Mouse (Mus musculus) forebrain, embryonic 14.5 days (tissue): ENCODE data around the gene Nos3. TPM values are rescaled to one million over a fixed set of nuclear protein-coding genes. Genes with fewer than 3 reads are reported as not detected.
A peak's percentile ranks its signal among the peaks of the same experiment; 100 is the strongest.

Experiments
- ATAC-seq: fragments of 200-750 bp; cut with Nextera tagmentation; 2 replicates; pipeline ENCODE4 v1.8.0; 2017; ENCODE audit warnings: mild to moderate bottlenecking, moderate library complexity
- DNase-seq: peaks from one replicate; pipeline ENCODE4 v3.0.0-alpha.2; 2015; ENCODE audit warnings: low spot score
- H3K27ac ChIP-seq: fragments of 300-500 bp; sonication (generic); 2 replicates; pipeline ENCODE4 v1.5.1; 2014; ENCODE audit warnings: low read depth, mild to moderate bottlenecking, control low read depth, low read length, moderate library complexity
- H3K27me3 ChIP-seq: fragments of 300-500 bp; sonication (generic); replicated peaks from 2 replicates; pipeline ENCODE4 v1.6.1; 2014; ENCODE audit warnings: low read length, control low read depth, mixed read lengths; ENCODE audit not compliant: control insufficient read depth, insufficient read depth
- H3K36me3 ChIP-seq: fragments of 300-500 bp; sonication (generic); 2 replicates; pipeline ENCODE4 v1.6.1; 2014; ENCODE audit warnings: low read length, control low read depth; ENCODE audit not compliant: control insufficient read depth, insufficient read depth
- H3K4me1 ChIP-seq: fragments of 300-500 bp; sonication (generic); 2 replicates; pipeline ENCODE4 v1.6.1; 2014; ENCODE audit warnings: antibody characterized with exemption, low read length, control low read depth; ENCODE audit not compliant: control insufficient read depth, insufficient read depth
- H3K4me2 ChIP-seq: fragments of 300-500 bp; sonication (generic); 2 replicates; pipeline ENCODE4 v1.6.1; 2014; ENCODE audit warnings: mild to moderate bottlenecking, control low read depth, low read length
- H3K4me3 ChIP-seq: fragments of 300-500 bp; sonication (generic); 2 replicates; pipeline ENCODE4 v1.5.1; 2014; ENCODE audit warnings: low read depth, low read length, control low read depth
- H3K9ac ChIP-seq: fragments of 300-500 bp; sonication (generic); 2 replicates; pipeline ENCODE4 v1.6.1; 2014; ENCODE audit warnings: mild to moderate bottlenecking, low read length, control low read depth, moderate library complexity
- H3K9me3 ChIP-seq: fragments of 300-500 bp; sonication (generic); replicated peaks from 2 replicates; pipeline ENCODE4 v1.6.1; 2016; ENCODE audit warnings: low read length, control low read depth, mixed read lengths; ENCODE audit not compliant: control insufficient read depth
- WGBS: fragments of 180-500 bp; shearing (Covaris S2); extraction: QIAGEN DNeasy Blood & Tissue Kit; methylation state at CpG from one replicate; pipeline ENCODE4 v1.1.7; 2014; 5-methylcytosine and 5-hydroxymethylcytosine counted together
- polyA plus RNA-seq: library from polyadenylated mRNA; unstranded; fragments of >200 nt; fragmentation: Nextera tagmentation; extraction: Ambion mirVana; gene quantifications from 2 replicates; pipeline ENCODE4 v1.2.1, GENCODE M21; 2014

Gene Nos3
- polyA plus RNA-seq, 1 experiment from 2014 or later, result 4.6 TPM

DNA sequence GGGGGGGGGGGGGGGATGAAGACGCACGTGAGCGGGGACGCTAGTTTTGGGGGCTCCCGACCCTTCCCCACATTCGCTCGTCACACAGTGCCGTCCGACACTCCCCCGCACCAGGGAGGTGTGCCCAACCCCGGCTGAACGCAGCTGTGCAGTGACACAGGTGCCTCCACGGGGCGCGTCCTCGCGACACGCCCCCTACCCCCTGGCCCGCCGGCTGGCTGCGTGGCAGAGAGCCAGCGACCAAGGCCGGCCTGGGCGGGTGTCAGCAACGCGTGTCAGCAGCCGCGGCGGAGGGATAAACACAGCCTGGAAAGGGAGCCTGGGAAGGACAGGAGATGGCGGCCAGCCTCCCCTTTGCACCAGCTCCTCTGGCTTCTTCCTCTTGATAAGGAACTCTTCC, 16.1 kb upstream of the Nos3 start:
- DNase-seq, result peak; percentile 37

DNA sequence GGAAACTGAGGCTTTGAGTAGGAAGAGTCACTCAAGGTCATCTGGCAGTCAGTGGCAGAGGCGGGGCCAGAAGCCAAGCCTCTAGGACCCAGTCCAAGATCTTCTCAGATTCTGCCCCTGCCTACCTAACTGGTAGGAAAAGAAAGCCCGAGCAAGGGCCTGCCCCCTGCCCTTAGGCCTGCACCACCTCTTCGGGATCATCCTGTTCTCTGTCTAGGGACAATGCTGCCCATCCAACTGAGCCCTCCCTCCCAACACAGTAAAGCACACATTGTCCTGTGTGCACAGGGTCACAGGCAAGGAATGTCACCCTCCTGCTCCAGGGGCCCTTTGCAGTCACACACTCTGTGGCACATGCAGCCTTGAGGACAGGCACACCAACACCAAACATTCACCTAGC, 14.5 kb upstream of the Nos3 start:
- no peak for ATAC-seq
- Histone ChIP-seq H3K9ac (peak overlapping the region; percentile 83; the same call in 1 of the 2 replicates), H3K4me2 (peak overlapping the region; percentile 96), H3K4me1 (peaks cover 37% of the 10 kb centered on the region), H3K27ac (no peak overlapping the region), H3K36me3 (no peaks in the 10 kb centered on the region), H3K9me3 (no peaks in the 10 kb centered on the region), H3K4me3 (peak overlapping the region; percentile 67), H3K27me3 (peaks cover 5% of the 10 kb centered on the region; the same call in 1 of the 2 replicates)
- WGBS, result 51% methylated on average over 3 of the region's 3 CpGs
- DNase-seq, result no peak

More for the DNA sequence above, 16.1 kb upstream of the Nos3 start:
- no peak for ATAC-seq
- no peaks in the 10 kb centered on the region for H3K9me3 ChIP-seq
- peaks cover 52% of the 10 kb centered on the region for H3K4me1 ChIP-seq
- peaks cover 5% of the 10 kb centered on the region; the same call in 1 of the 2 replicates for H3K27me3 ChIP-seq
- H3K36me3 ChIP-seq, result no peaks in the 10 kb centered on the region
- peak overlapping the region; percentile 59 for H3K9ac ChIP-seq
- peak overlapping the region; percentile 48 for H3K4me3 ChIP-seq
- H3K4me2 ChIP-seq, result peak overlapping the region; percentile 100
- WGBS, result 0% methylated on average over 21 of the region's 30 CpGs
- H3K27ac ChIP-seq, result peak overlapping the region; percentile 10; the same call in 1 of the 2 replicates

DNA sequence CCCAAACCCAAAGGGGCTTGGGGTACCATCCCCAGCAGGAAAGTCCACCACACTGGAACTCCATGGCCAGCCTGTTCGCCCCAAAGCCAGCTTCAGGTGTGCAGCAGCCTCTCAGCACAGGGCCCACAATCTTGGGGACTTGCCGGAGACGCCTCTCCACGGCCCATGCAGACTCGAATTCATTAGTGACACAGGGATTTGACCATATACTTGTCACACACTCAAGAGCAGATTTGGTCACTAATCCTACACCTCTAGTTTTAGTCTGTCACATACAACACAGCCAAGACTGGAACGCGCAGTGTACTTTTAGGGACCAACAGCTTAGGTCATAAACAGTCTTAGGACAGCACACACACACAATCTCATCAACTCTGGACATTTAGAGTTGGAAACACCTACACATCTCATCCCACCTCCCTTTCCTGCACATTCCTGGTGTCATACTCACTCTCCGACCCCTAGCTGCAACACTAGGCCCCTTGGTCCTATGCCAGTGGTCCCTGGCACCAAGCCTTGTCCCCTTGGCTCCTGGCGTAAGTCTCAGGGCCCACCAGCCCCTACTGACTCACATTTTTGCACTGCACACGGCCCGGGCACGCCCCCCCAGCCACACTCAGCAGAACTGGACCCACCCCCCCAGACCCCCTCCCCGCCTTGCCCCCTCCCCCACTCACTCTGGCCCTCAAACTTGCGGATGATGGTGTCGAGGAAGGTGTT, 13.9 kb upstream of the Nos3 start:
- ATAC-seq (no peak), DNase-seq (peak; percentile 20)
- H3K9ac ChIP-seq, result peak overlapping the region; percentile 83
- H3K4me1 ChIP-seq, result peaks cover 35% of the 10 kb centered on the region
- H3K27ac ChIP-seq, result peak overlapping the region; percentile 90; the same call in 1 of the 2 replicates
- H3K27me3 ChIP-seq, result peaks cover 5% of the 10 kb centered on the region; the same call in 1 of the 2 replicates
- H3K9me3 ChIP-seq, result no peaks in the 10 kb centered on the region
- peak overlapping the region; percentile 67 for H3K4me3 ChIP-seq
- peak overlapping the region; percentile 96 for H3K4me2 ChIP-seq
- H3K36me3 ChIP-seq, result no peaks in the 10 kb centered on the region
- WGBS, result 30% methylated on average over 15 of the region's 15 CpGs

DNA sequence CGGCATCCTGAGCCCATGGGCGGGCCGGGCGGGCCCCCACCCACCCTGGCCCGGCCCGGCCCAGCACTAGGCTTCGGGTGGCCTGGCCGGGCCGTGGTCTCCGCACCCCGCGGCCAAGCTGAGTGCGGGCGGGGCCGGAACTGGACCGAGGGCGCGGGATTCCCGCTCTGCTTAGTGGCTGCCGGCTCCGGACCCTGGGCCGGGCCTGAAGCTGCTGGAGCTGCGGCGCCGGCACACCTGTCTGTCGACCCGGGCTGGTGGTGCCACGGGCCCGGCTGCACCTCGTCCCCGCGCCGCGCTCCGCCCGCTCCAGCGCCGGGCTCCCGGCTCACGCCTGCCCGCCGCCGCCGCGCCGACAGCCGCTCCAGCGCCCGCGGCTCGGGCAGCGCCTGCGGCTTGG, 13.3 kb upstream of the Nos3 start, which contains the start of gene Kcnh2:
Kcnh2 (minus strand) TSS at position 327 of the 400 bp plus-strand sequence.
- Histone ChIP-seq H3K27ac (peak within 1 kb of the TSS; percentile 90), H3K4me3 (peak within 1 kb of the TSS; percentile 67), H3K4me2 (peak within 1 kb of the TSS; percentile 96), H3K9ac (peak within 1 kb of the TSS; percentile 83), H3K4me1 (peaks cover 35% of the 10 kb centered on the region), H3K27me3 (peaks cover 5% of the 10 kb centered on the region; the same call in 1 of the 2 replicates), H3K9me3 (no peaks in the 10 kb centered on the region), H3K36me3 (no peaks in the 10 kb centered on the region)
- ATAC-seq (peak; percentile 53; the same call in 1 of the 2 replicates), DNase-seq (no peak)
- WGBS, result 0% methylated on average over 27 of the region's 53 CpGs

DNA sequence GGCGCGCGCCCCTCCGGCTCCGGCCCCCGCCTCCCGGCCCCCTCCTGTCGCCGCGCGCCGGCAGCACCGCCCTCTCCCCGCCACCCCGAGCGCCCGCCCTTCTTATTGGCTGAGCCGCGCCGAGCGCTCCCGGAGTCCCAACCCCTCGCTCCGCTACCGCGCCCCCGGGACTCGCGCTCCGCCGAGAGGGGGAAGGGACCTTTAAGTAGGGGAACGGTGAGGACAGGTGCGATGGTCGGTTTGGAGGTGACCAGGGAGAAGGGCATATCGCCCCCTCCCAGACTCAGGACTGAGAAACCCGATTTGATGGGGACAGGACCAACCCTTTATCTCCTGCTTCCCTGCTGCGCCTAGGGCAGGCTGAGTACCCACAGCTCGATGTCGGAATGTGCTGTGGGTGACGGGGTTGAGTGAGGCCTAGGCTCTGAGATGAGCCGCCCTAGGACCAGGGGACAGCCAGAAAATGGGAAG, 12.9 kb upstream of the Nos3 start:
- Histone ChIP-seq H3K27me3 (peaks cover 5% of the 10 kb centered on the region; the same call in 1 of the 2 replicates), H3K9ac (peak overlapping the region; percentile 83), H3K4me3 (peak overlapping the region; percentile 67), H3K4me1 (peaks cover 35% of the 10 kb centered on the region), H3K9me3 (no peaks in the 10 kb centered on the region), H3K36me3 (no peaks in the 10 kb centered on the region), H3K27ac (peak overlapping the region; percentile 90), H3K4me2 (peak overlapping the region; percentile 96)
- peak; percentile 94 for DNase-seq
- ATAC-seq, result peak; percentile 91
- under 1% methylated on average over 32 of the region's 41 CpGs for WGBS

DNA sequence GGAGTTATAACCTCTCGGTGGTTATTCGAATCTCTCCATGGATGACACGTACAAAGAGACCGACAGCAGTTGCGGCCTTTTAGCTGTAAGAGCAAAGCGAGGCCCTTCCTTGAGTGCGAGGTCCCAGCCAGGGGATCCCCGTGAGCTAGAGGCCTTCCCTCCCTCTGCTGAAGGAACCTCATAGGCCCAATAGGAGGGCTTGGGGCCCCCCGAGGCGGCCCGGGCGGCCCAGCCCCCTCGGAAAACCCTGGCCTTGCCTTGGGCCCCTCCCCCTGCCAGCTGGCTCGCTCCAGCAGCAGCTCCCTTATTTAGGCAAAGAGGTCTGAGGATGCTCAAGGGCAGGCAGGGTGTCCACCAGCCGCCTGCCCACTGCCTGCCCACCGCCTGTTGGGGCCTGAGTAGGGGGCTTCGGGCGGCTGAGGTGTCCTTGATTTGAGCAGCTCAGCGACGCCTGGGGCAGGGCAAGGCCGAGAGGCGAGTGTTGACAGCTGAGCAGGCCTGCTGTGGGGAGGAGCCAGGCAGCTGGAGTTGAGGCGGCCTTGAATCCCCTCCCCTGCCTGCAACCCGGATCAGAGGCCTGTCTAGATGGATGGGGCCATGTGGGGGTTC, 12.3 kb upstream of the Nos3 start:
- H3K27me3 ChIP-seq, result peaks cover 5% of the 10 kb centered on the region; the same call in 1 of the 2 replicates
- peak overlapping the region; percentile 67 for H3K4me3 ChIP-seq
- peaks cover 35% of the 10 kb centered on the region for H3K4me1 ChIP-seq
- no peaks in the 10 kb centered on the region for H3K36me3 ChIP-seq
- peak overlapping the region; percentile 96 for H3K4me2 ChIP-seq
- no peaks in the 10 kb centered on the region for H3K9me3 ChIP-seq
- H3K9ac ChIP-seq, result peak overlapping the region; percentile 83
- WGBS, result 2% methylated on average over 24 of the region's 24 CpGs
- peak; percentile 65 for DNase-seq
- peak; percentile 32 for ATAC-seq
- peak overlapping the region; percentile 90 for H3K27ac ChIP-seq

DNA sequence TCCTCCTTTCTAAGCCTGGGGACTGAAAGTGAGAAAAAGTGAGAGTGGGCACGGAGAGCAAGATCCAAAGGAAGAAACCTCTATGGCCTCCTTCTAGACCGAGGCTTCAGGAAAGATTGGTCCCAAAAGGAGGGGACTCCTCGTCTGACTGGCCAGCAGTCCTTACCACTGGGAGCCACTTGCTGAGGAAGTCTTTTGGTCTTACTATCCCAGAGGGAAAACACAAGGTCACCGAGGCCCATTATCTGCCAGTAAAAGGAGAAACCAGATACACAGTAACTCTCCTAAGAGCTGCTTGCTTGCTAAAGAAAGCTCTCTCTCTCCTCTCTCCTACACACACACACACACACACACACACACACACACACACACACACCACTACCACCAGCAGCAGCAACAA, 11.3 kb upstream of the Nos3 start:
- Histone ChIP-seq H3K4me2 (no peak overlapping the region), H3K4me1 (peaks cover 30% of the 10 kb centered on the region), H3K9me3 (no peaks in the 10 kb centered on the region), H3K9ac (no peak overlapping the region), H3K27ac (peak overlapping the region; percentile 90; the same call in 1 of the 2 replicates), H3K36me3 (no peaks in the 10 kb centered on the region), H3K4me3 (no peak overlapping the region), H3K27me3 (peaks cover 5% of the 10 kb centered on the region; the same call in 1 of the 2 replicates)
- DNase-seq (no peak), ATAC-seq (no peak)
- 27% methylated on average over 4 of the region's 4 CpGs for WGBS

DNA sequence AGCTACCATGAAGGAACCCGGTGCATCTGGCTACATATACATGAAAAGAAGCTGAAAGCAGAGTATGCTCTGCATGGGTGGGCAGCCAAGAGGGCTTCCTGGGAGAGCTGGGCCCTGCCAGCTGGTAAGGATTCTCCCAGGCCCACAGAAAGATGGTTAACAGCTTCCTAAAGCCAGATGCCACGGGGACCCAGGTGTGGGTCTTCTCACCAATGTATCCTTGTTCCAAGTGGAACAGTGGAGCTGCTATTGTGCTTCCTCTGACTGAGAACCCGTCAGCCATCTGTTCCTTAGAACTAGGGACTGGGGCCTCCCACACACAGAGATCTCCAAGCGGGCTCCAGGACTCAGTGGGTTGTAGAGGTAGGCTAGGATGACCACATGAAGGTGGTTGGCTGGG, 7.8 kb upstream of the Nos3 start:
- Histone ChIP-seq H3K36me3 (no peaks in the 10 kb centered on the region), H3K4me3 (no peak overlapping the region), H3K27me3 (no peaks in the 10 kb centered on the region), H3K9me3 (no peaks in the 10 kb centered on the region), H3K4me1 (peaks cover 10% of the 10 kb centered on the region), H3K9ac (no peak overlapping the region), H3K27ac (no peak overlapping the region), H3K4me2 (no peak overlapping the region)
- peak; percentile 19 for DNase-seq
- 41% methylated on average over 4 of the region's 4 CpGs for WGBS
- no peak for ATAC-seq
